Mouse (Mus musculus) liver, embryonic 14.5 days (tissue): ENCODE measurements around the gene Gm11213. TPM values are rescaled to one million over a fixed set of nuclear protein-coding genes. Genes with fewer than 3 reads are reported as not detected.

ENCODE experiments used
- ATAC-seq: fragments of 200-750 bp; cut with Nextera tagmentation; 2 replicates; pipeline ENCODE4 v1.8.0; 2017; ENCODE audit warnings: moderate number of reproducible peaks, mild to moderate bottlenecking, moderate library complexity; ENCODE audit not compliant: insufficient read depth
- DNase-seq, 3 experiments: peaks; one replicate each; pipeline ENCODE4 v3.0.0-alpha.2; 2012 to 2013; ENCODE audit warnings: low read depth in 3 of 3, low spot score in 3 of 3
- H3K27ac ChIP-seq: fragments of 300-500 bp; sonication (generic); 2 replicates; pipeline ENCODE4 v1.5.1; 2014; ENCODE audit warnings: moderate library complexity, mild to moderate bottlenecking, control low read depth, inconsistent platforms
- H3K27me3 ChIP-seq: fragments of 300-500 bp; sonication (generic); 2 replicates; pipeline ENCODE4 v1.6.1; 2014; ENCODE audit warnings: mild to moderate bottlenecking, low read length, moderate library complexity; ENCODE audit not compliant: control insufficient read depth, insufficient read depth
- H3K36me3 ChIP-seq: fragments of 300-500 bp; sonication (generic); replicated peaks from 2 replicates; pipeline ENCODE4 v1.6.1; 2014; ENCODE audit warnings: low read depth; ENCODE audit not compliant: control insufficient read depth, insufficient read depth
- H3K4me1 ChIP-seq, 2 experiments: fragments of 200-500 bp in 1 of 2; fragments of 300-500 bp in 1 of 2; sonication (generic) in 1 of 2; replicated peaks; 2 replicates each; pipeline ENCODE4 v1.6.1; 2012 to 2014; ENCODE audit warnings: antibody characterized with exemption in 1 of 2, inconsistent platforms in 1 of 2, low read length in 1 of 2; ENCODE audit not compliant: control insufficient read depth in 2 of 2, insufficient read depth in 2 of 2
- H3K4me2 ChIP-seq: fragments of 300-500 bp; sonication (generic); 2 replicates; pipeline ENCODE4 v1.6.1; 2014; ENCODE audit warnings: low read depth, mild to moderate bottlenecking, control low read depth, moderate library complexity
- H3K4me3 ChIP-seq, 2 experiments: fragments of 200-500 bp in 1 of 2; fragments of 300-500 bp in 1 of 2; sonication (generic) in 1 of 2; 2 replicates each; pipeline ENCODE4 v1.5.1; 2012 to 2014; ENCODE audit warnings: low read depth in 2 of 2, low read length in 2 of 2, mild to moderate bottlenecking in 2 of 2, control low read depth in 1 of 2, inconsistent platforms in 1 of 2, moderate library complexity in 1 of 2; ENCODE audit not compliant: insufficient read depth in 1 of 2
- H3K9ac ChIP-seq: fragments of 300-500 bp; sonication (generic); replicated peaks from 2 replicates; pipeline ENCODE4 v1.6.1; 2014; ENCODE audit warnings: mild to moderate bottlenecking, control low read depth, moderate library complexity
- H3K9me3 ChIP-seq: fragments of 300-500 bp; sonication (generic); 2 replicates; pipeline ENCODE4 v1.6.1; 2016; ENCODE audit warnings: low read length, mixed read lengths; ENCODE audit not compliant: control insufficient read depth
- CTCF ChIP-seq: IDR thresholded peaks from 2 replicates; pipeline ENCODE4 v1.5.1; 2016; ENCODE audit warnings: antibody characterized with exemption, low read depth, control low read depth
- EP300 ChIP-seq: IDR thresholded peaks from 2 replicates; pipeline ENCODE4 v1.6.1; 2016; ENCODE audit warnings: antibody characterized with exemption, low read depth
- WGBS: fragments of 180-500 bp; shearing (Covaris S2); extraction: QIAGEN DNeasy Blood & Tissue Kit; methylation state at CpG from one replicate; pipeline ENCODE4 v1.1.7; 2014; ENCODE audit not compliant: insufficient replicate concordance; 5-methylcytosine and 5-hydroxymethylcytosine counted together
- polyA plus RNA-seq, 2 experiments: library from polyadenylated mRNA; depleted of rRNA in 1 of 2; stranded (reverse) in 1 of 2; unstranded in 1 of 2; fragments of >200 nt; fragmentation: Nextera tagmentation in 1 of 2; extraction: Ambion mirVana in 1 of 2; gene quantifications; 2 replicates each; pipeline versions ENCODE4 v1.2.1 to v1.2.3; 2012 to 2014

The Gm11213 gene
- polyA plus RNA-seq, 2 experiments, result not detected

DNA sequence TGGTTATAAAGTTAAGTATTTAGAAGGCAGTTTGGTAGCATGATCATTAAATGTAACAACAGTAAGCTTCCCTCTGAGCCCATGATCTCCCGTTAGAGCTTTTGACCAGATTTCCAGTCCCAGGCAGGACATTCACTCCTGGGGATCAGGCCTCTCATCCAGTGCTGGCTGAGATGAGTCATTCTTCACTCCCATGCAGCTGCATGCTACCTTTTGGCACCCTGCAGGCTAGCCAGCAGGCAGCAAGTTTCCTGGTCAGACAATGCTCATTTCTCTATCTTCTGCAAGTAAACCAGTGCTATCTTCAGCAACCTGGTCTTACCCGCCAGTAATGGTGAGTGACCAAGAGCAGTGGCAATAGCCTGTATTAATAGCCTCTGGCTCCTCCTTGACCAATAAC is 28.1 kb upstream of the Gm11213 start:
- ATAC-seq (no peak), DNase-seq (no peak)
- Histone ChIP-seq H3K36me3 (no peaks in the 10 kb centered on the region), H3K27me3 (no peaks in the 10 kb centered on the region), H3K9ac (no peak overlapping the region), H3K27ac (no peak overlapping the region), H3K4me3 (no peak overlapping the region), H3K4me1 (no peaks in the 10 kb centered on the region), H3K4me2 (no peak overlapping the region), H3K9me3 (no peaks in the 10 kb centered on the region)
- WGBS, result 67% methylated on average over 2 of the region's 2 CpGs
- no peak for TF ChIP-seq CTCF
- no peak for TF ChIP-seq EP300

DNA sequence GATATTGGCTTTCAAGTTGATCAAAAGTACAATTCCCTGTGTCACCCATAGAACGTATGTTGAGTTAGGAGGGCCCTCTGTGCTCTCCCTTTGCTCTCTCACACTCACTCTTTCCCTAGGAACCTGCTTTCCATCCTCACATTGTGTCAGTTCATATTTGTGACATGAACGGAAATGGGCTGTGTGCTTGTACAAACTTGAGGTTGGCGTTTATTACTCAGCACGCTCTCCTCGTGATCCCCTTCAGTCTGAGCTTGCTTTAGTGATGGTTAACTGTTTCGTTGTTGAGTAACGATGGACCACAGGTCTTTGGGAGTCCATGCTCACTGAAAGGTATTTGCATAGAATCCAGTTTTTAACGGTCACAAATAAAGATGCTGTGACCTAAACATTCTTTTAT is 22.1 kb upstream of the Gm11213 start:
- 57% methylated on average over 8 of the region's 8 CpGs for WGBS

DNA sequence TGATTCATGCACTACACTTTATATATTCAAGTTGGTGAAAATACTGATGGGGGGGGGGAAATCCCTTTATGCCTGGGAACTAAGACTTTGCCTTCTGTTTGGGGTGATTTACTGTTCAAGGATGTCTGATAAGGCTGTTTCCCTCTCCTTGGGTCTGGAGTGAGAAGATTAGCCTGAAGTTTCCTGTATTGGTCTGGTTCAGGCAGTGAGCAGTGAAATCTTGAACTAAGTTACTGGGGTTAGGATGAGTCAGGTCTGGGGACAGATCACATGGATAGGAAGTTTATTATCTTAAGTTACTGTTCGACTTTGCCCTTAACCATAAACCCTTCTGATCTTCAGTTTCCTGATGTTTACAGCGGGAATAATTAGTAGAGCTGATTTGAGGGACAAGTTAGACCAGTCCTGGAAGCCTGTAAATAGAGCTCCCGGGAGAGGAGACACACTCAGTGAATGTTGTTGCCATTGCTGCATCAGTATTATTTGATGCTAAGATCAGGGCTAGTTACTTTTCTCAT is 20.6 kb upstream of the Gm11213 start:
- H3K4me1 ChIP-seq, result no peaks in the 10 kb centered on the region

More for the DNA sequence above, 22.1 kb upstream of the Gm11213 start:
- Histone ChIP-seq H3K4me1 (no peaks in the 10 kb centered on the region), H3K27me3 (no peaks in the 10 kb centered on the region), H3K4me2 (no peak overlapping the region), H3K27ac (no peak overlapping the region), H3K9ac (no peak overlapping the region), H3K36me3 (no peaks in the 10 kb centered on the region), H3K9me3 (no peaks in the 10 kb centered on the region), H3K4me3 (no peak overlapping the region)
- no peak for TF ChIP-seq CTCF
- TF ChIP-seq EP300, result no peak
- no peak for ATAC-seq
- no peak for DNase-seq

DNA sequence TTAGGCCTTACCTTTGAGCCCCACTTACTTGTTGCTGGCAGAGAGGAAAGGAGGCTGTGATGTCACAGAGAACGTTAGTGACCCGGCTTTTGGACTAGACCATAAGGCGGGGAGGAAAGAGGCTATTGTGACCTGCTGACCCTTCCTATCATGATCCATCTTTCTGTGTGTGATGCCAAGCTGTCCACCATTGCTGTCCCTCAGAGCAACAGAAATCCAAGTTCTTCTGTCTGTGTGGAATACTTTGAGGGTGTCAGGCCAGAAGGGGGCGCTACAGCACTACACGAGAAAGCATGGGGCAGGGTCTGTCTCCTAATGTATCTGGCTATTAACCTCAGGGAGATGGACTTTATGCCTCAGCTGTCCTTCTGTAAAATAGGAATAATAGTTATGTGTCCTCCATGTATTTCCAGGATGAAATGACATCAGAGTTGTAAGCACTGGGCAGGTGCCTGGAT is 17.3 kb upstream of the Gm11213 start, which contains the start of gene Tex48:
Gene Tex48 (minus strand): TSS at position 51 of the 458 bp plus-strand sequence.
- TF ChIP-seq EP300 (no peak), CTCF (peak; percentile 64)
- peak in 1 of 3 experiments; percentile 6 for DNase-seq
- no peaks in the 10 kb centered on the region for H3K9me3 ChIP-seq

More for the DNA sequence above, 20.6 kb upstream of the Gm11213 start:
- no peaks in the 10 kb centered on the region for H3K36me3 ChIP-seq
- 11% methylated on average over 3 of the region's 3 CpGs for WGBS
- no peaks in the 10 kb centered on the region for H3K9me3 ChIP-seq
- ATAC-seq (no peak), DNase-seq (peak in 1 of 3 experiments; percentile 1)
- H3K4me2 ChIP-seq, result no peak overlapping the region
- TF ChIP-seq EP300, result no peak
- no peak for TF ChIP-seq CTCF
- H3K27me3 ChIP-seq, result no peaks in the 10 kb centered on the region
- no peak overlapping the region for H3K27ac ChIP-seq
- H3K4me3 ChIP-seq, result no peak overlapping the region
- no peak overlapping the region for H3K9ac ChIP-seq

DNA sequence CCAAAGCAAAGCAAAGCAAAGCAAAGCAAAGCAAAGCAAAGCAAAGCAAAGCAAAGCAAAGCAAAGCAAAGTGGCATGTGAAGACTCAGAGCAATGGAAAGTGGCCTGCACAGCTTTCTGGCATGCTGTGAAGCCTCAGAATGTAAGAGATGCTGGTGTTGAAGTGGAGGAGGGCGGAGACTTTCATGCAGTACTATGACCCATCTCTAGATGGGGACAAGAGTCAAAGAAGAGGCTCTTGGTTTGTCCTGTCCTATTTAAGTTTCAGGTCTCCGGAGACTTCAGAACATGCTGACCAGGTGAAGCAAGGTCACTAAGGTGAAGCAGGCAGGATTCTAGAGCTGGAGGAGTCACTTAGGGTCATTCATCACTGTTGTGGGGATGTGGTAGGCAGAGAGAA is 16.8 kb upstream of the Gm11213 start:
- ATAC-seq (no peak), DNase-seq (no peak)
- no peaks in the 10 kb centered on the region for H3K4me1 ChIP-seq
- TF ChIP-seq CTCF (no peak), EP300 (no peak)
- H3K27ac ChIP-seq, result no peak overlapping the region
- H3K4me3 ChIP-seq, result no peak overlapping the region
- WGBS, result 52% methylated on average over 2 of the region's 2 CpGs
- H3K9me3 ChIP-seq, result no peaks in the 10 kb centered on the region
- no peak overlapping the region for H3K4me2 ChIP-seq
- no peaks in the 10 kb centered on the region for H3K27me3 ChIP-seq
- H3K9ac ChIP-seq, result no peak overlapping the region
- no peaks in the 10 kb centered on the region for H3K36me3 ChIP-seq

More for the DNA sequence above, 17.3 kb upstream of the Gm11213 start, which contains the start of gene Tex48:
- no peak within 1 kb of the TSS for H3K4me3 ChIP-seq
- ATAC-seq, result no peak
- no peak within 1 kb of the TSS for H3K4me2 ChIP-seq
- no peaks in the 10 kb centered on the region for H3K36me3 ChIP-seq
- no peaks in the 10 kb centered on the region for H3K27me3 ChIP-seq
- WGBS, result 37% methylated on average over 5 of the region's 5 CpGs
- no peak within 1 kb of the TSS for H3K27ac ChIP-seq
- no peaks in the 10 kb centered on the region for H3K4me1 ChIP-seq
- H3K9ac ChIP-seq, result no peak within 1 kb of the TSS
